Mouse (Mus musculus) myocyte (in vitro differentiated cells): ENCODE measurements around the gene Resp18.

ENCODE experiments used
- E2F4 ChIP-seq: IDR thresholded peaks from one replicate; pipeline ENCODE4 v1.6.1; 2011; ENCODE audit warnings: mild to moderate bottlenecking, control low read depth, moderate library complexity; ENCODE audit not compliant: insufficient read depth
- MAX ChIP-seq: IDR thresholded peaks from one replicate; pipeline ENCODE4 v1.6.1; 2011; ENCODE audit warnings: low read depth, mild to moderate bottlenecking, control low read depth
- MYOD1 ChIP-seq, 3 experiments: IDR thresholded peaks; one replicate each; pipeline ENCODE4 v1.6.1; 2011; ENCODE audit warnings: control low read depth in 2 of 3, low read depth in 2 of 3, mild to moderate bottlenecking in 2 of 3, moderate library complexity in 1 of 3; ENCODE audit not compliant: insufficient read length in 2 of 3, control insufficient read depth in 1 of 3
- POLR2A ChIP-seq: IDR thresholded peaks from one replicate; pipeline ENCODE4 v1.6.1; 2011; ENCODE audit warnings: low read depth, mild to moderate bottlenecking, control low read depth, moderate library complexity; ENCODE audit not compliant: insufficient read length
- TCF12 ChIP-seq: IDR thresholded peaks from one replicate; pipeline ENCODE4 v1.6.1; 2011; ENCODE audit warnings: mild to moderate bottlenecking, control low read depth; ENCODE audit not compliant: poor library complexity, insufficient read depth, severe bottlenecking
- USF1 ChIP-seq: IDR thresholded peaks from one replicate; pipeline ENCODE4 v1.6.1; 2011; ENCODE audit warnings: low read depth, mild to moderate bottlenecking, control low read depth, moderate library complexity

GRCm38 (mm10) chr1:75317241-75318201 is 39.3 kb upstream of the Resp18 start, which contains the start of gene Dnpep:
- TF ChIP-seq POLR2A = peak; percentile 79
- peak; percentile 84 for TF ChIP-seq USF1
- TF ChIP-seq MAX = no peak
- no peak for TF ChIP-seq TCF12
- no peak for TF ChIP-seq MYOD1 (IDR thresholded peaks at IDR 0.05; ENCODE audit: control insufficient read depth in 1 of 3, insufficient read length in 2 of 3, low read depth in 2 of 3)
- TF ChIP-seq E2F4 = no peak
